9 mouse cellular contexts compared by ENCODE assay signal in the genomic region with DNA sequence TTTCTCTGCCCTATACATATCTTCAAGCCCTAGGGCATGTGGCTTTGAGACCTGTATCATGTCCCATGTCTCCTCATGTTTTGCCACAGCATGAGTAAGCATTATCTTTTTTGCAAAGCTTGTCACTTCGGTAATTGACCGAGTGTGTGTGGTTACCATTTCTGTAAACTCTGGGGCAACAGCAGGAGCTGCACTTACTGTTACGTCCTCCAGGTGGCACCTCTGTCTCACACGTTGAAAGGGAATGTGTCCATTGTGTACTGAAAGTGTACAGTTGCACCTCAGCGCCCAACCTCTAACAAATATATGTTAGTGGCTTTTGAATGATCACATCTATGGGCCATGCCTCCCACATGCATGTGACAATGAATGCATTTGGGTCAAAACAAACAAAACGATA. TPM values are rescaled to one million over a fixed set of nuclear protein-coding genes. Genes with fewer than 3 reads are reported as not detected.
A peak's percentile ranks its signal among the peaks of the same experiment; 100 is the strongest.
DNase-seq lines count a peak whose midpoint lies in the region; ATAC-seq and TF ChIP-seq lines count a peak whose summit lies in the region.
"Had no signal": no experiment of that assay in that cellular context is flagged by ENCODE, and none has a peak within 500 bp of the region (broad histone marks: within the 10 kb centered on the region; RNA-seq: fewer than 3 reads in every experiment).

No protein-coding gene starts in this region.

- intact Hi-C loops in left cerebral cortex, postnatal 25 days (cut with DNase I): loop anchor here (1.0 to 5.0 kb wide), 2 partner anchors 41 to 187 kb away; no protein-coding TSS in a partner anchor

- H3K9ac ChIP-seq in heart, embryonic 12.5 days: no peak overlapping the region
- no peak overlapping the region for H3K9ac ChIP-seq in hindbrain, postnatal 0 days (replicated peaks; ENCODE audit: low read length)
- no peak overlapping the region for H3K9ac ChIP-seq in midbrain, embryonic 14.5 days (replicated peaks; ENCODE audit: low read length)
- H3K9ac ChIP-seq: liver, embryonic 15.5 days had no signal

- no peaks in the 10 kb centered on the region for H3K9me3 ChIP-seq in heart, embryonic 12.5 days (replicated peaks)
- H3K9me3 ChIP-seq in hindbrain, postnatal 0 days (ENCODE audit: low read length): no peaks in the 10 kb centered on the region
- no peaks in the 10 kb centered on the region for H3K9me3 ChIP-seq in midbrain, embryonic 14.5 days (ENCODE audit: control insufficient read depth, low read length)
- H3K9me3 ChIP-seq: liver, embryonic 15.5 days had no signal

- 37% methylated on average over 6 of the region's 6 CpGs for WGBS in heart, embryonic 12.5 days
- WGBS in hindbrain, postnatal 0 days: 40% methylated on average over 6 of the region's 6 CpGs
- WGBS in midbrain, embryonic 14.5 days: 41% methylated on average over 6 of the region's 6 CpGs

- DNase-seq in heart, adult 18-20 months: peak; percentile 24 to 63
- DNase-seq in ES-CJ7 (ENCODE audit: low read depth, low spot score): peak; percentile 68
- peak; percentile 61 for DNase-seq in embryo, embryonic 11 days
- peak; percentile 77 for DNase-seq in hindbrain, postnatal 0 days (ENCODE audit: low spot score)
- peak; percentile 54 to 65 for DNase-seq in left cerebral cortex, postnatal 25 days (ENCODE audit: low spot score in 2 of 2)
- peak; percentile 73 for DNase-seq in midbrain, embryonic 14.5 days
- peak; percentile 33 to 37 for DNase-seq in thymus, postnatal 36 days

- no peaks in the 10 kb centered on the region for H3K27me3 ChIP-seq in heart, embryonic 12.5 days (replicated peaks)
- H3K27me3 ChIP-seq in hindbrain, postnatal 0 days (ENCODE audit: insufficient read depth, low read length): no peaks in the 10 kb centered on the region
- no peaks in the 10 kb centered on the region for H3K27me3 ChIP-seq in midbrain, embryonic 14.5 days (ENCODE audit: control insufficient read depth, insufficient read depth, low read length)
- H3K27me3 ChIP-seq: liver, embryonic 15.5 days had no signal

- ATAC-seq in heart, embryonic 12.5 days (ENCODE audit: insufficient number of reproducible peaks, low FRiP score): no peak
- ATAC-seq in hindbrain, postnatal 0 days: peak; percentile 43; the same call in 1 of the 2 replicates
- ATAC-seq in midbrain, embryonic 14.5 days (ENCODE audit: low FRiP score, low TSS enrichment): peak; percentile 48; the same call in 1 of the 2 replicates

- H3K4me2 ChIP-seq in heart, embryonic 12.5 days: no peak overlapping the region
- H3K4me2 ChIP-seq in hindbrain, postnatal 0 days (ENCODE audit: low read depth, low read length): no peak overlapping the region
- H3K4me2 ChIP-seq in midbrain, embryonic 14.5 days (ENCODE audit: low read length): no peak overlapping the region
- H3K4me2 ChIP-seq: liver, embryonic 15.5 days had no signal

- no peak overlapping the region for H3K4me3 ChIP-seq in heart, embryonic 12.5 days
- H3K4me3 ChIP-seq in hindbrain, postnatal 0 days (ENCODE audit: low read length): no peak overlapping the region
- H3K4me3 ChIP-seq in midbrain, embryonic 14.5 days (replicated peaks; ENCODE audit: low read depth, low read length): no peak overlapping the region
- H3K4me3 ChIP-seq: liver, embryonic 15.5 days had no signal

- H3K36me3 ChIP-seq in heart, embryonic 12.5 days: no peaks in the 10 kb centered on the region
- no peaks in the 10 kb centered on the region for H3K36me3 ChIP-seq in hindbrain, postnatal 0 days (ENCODE audit: insufficient read depth, low read length)
- H3K36me3 ChIP-seq in midbrain, embryonic 14.5 days (ENCODE audit: control insufficient read depth, insufficient read depth, low read length): no peaks in the 10 kb centered on the region

- TF ChIP-seq CTCF in hindbrain, postnatal 0 days (IDR thresholded peaks at IDR 0.05; ENCODE audit: low read depth): peak; percentile 94

- H3K27ac ChIP-seq in heart, embryonic 12.5 days (ENCODE audit: poor library complexity, severe bottlenecking): no peak overlapping the region
- no peak overlapping the region for H3K27ac ChIP-seq in hindbrain, postnatal 0 days
- H3K27ac ChIP-seq in midbrain, embryonic 14.5 days (replicated peaks; ENCODE audit: low read depth, low read length): no peak overlapping the region
- H3K27ac ChIP-seq: liver, embryonic 15.5 days had no signal

- peaks cover 8% of the 10 kb centered on the region; the same call in 1 of the 2 replicates for H3K4me1 ChIP-seq in heart, embryonic 12.5 days (replicated peaks)
- no peaks in the 10 kb centered on the region for H3K4me1 ChIP-seq in hindbrain, postnatal 0 days (ENCODE audit: insufficient read depth, low read length)
- no peaks in the 10 kb centered on the region for H3K4me1 ChIP-seq in midbrain, embryonic 14.5 days (ENCODE audit: control insufficient read depth, insufficient read depth, low read length)

RNA-seq across cellular contexts. Expression of a gene that starts 20.8 kb away (rescaled TPM):
- total RNA-seq in heart, adult 18-20 months (2021): 1 to 10 TPM; 7.8 to 9.4 TPM
- polyA plus RNA-seq in heart, embryonic 12.5 days (2016; fragmentation: Nextera tagmentation; extraction: Ambion mirVana): 19.1 and 23.2 TPM in 2 replicates
- 3.2 and 4.8 TPM in 2 replicates for total RNA-seq in hindbrain, postnatal 0 days (2014; rRNA removed)
- 14.1 and 18.9 TPM in 2 replicates for polyA plus RNA-seq in hindbrain, postnatal 0 days (2015; fragmentation: Nextera tagmentation; extraction: Ambion mirVana)
- 10 to 100 TPM; 10.7 to 12.6 TPM for total RNA-seq in left cerebral cortex, postnatal 25 days (2021)
- 33.9 and 34.2 TPM in 2 replicates for polyA plus RNA-seq in midbrain, embryonic 14.5 days (2014; fragmentation: Nextera tagmentation; extraction: Ambion mirVana)

RNA-seq across cellular contexts. Expression of a gene that starts 20.9 kb away (rescaled TPM):
- 1,000 to 10,000 TPM; 1,460 to 1,539 TPM for total RNA-seq in heart, adult 18-20 months (2021)
- 1,074 and 1,086 TPM in 2 replicates for polyA plus RNA-seq in heart, embryonic 12.5 days (2016; fragmentation: Nextera tagmentation; extraction: Ambion mirVana)
- 368 and 408 TPM in 2 replicates for total RNA-seq in hindbrain, postnatal 0 days (2014; rRNA removed)
- polyA plus RNA-seq in hindbrain, postnatal 0 days (2015; fragmentation: Nextera tagmentation; extraction: Ambion mirVana): 713 and 717 TPM in 2 replicates
- total RNA-seq in left cerebral cortex, postnatal 25 days (2021): 100 to 1,000 TPM; 243 to 265 TPM
- 577 and 596 TPM in 2 replicates for polyA plus RNA-seq in midbrain, embryonic 14.5 days (2014; fragmentation: Nextera tagmentation; extraction: Ambion mirVana)

RNA-seq across cellular contexts. Expression of a gene that starts 30.0 kb away (rescaled TPM):
- under 1 TPM; 0.35 to 0.85 TPM for total RNA-seq in heart, adult 18-20 months (2021)
- polyA plus RNA-seq in heart, embryonic 12.5 days (2016; fragmentation: Nextera tagmentation; extraction: Ambion mirVana): 0.53 and 4.5 TPM in 2 replicates
- total RNA-seq in hindbrain, postnatal 0 days (2014; rRNA removed): 8.6 and 9.1 TPM in 2 replicates
- 6.3 and 7.3 TPM in 2 replicates for polyA plus RNA-seq in hindbrain, postnatal 0 days (2015; fragmentation: Nextera tagmentation; extraction: Ambion mirVana)
- 1 to 10 TPM; 3.2 to 3.5 TPM for total RNA-seq in left cerebral cortex, postnatal 25 days (2021)
- 1.1 TPM in 1 of 2 replicates, not detected in the other for polyA plus RNA-seq in midbrain, embryonic 14.5 days (2014; fragmentation: Nextera tagmentation; extraction: Ambion mirVana)

RNA-seq across cellular contexts. Expression of a gene that starts 52.2 kb away (rescaled TPM):
- 1 to 10 TPM; 4.2 to 6.0 TPM for total RNA-seq in heart, adult 18-20 months (2021)
- polyA plus RNA-seq in heart, embryonic 12.5 days (2016; fragmentation: Nextera tagmentation; extraction: Ambion mirVana): 3.3 and 3.6 TPM in 2 replicates
- total RNA-seq in hindbrain, postnatal 0 days (2014; rRNA removed): 15.3 and 16.7 TPM in 2 replicates
- polyA plus RNA-seq in hindbrain, postnatal 0 days (2015; fragmentation: Nextera tagmentation; extraction: Ambion mirVana): 11.2 and 11.6 TPM in 2 replicates
- total RNA-seq in left cerebral cortex, postnatal 25 days (2021): 10 to 100 TPM; 13.8 to 15.7 TPM
- 1.3 and 7.7 TPM in 2 replicates for polyA plus RNA-seq in midbrain, embryonic 14.5 days (2014; fragmentation: Nextera tagmentation; extraction: Ambion mirVana)

RNA-seq across cellular contexts. Expression of a gene that starts 52.8 kb away (rescaled TPM):
- 1 to 10 TPM; 8.2 to 8.4 TPM for total RNA-seq in heart, adult 18-20 months (2021)
- polyA plus RNA-seq in heart, embryonic 12.5 days (2016; fragmentation: Nextera tagmentation; extraction: Ambion mirVana): 8.9 and 9.4 TPM in 2 replicates
- total RNA-seq in hindbrain, postnatal 0 days (2014; rRNA removed): 2.7 and 5.1 TPM in 2 replicates
- 10.0 and 10.3 TPM in 2 replicates for polyA plus RNA-seq in hindbrain, postnatal 0 days (2015; fragmentation: Nextera tagmentation; extraction: Ambion mirVana)
- total RNA-seq in left cerebral cortex, postnatal 25 days (2021): 10 to 100 TPM; 14.6 to 15.2 TPM
- polyA plus RNA-seq in midbrain, embryonic 14.5 days (2014; fragmentation: Nextera tagmentation; extraction: Ambion mirVana): 12.8 and 16.4 TPM in 2 replicates
